Mouse (Mus musculus) neutrophil, adult 59 days (primary cell): Measurements from ENCODE around the gene Ppbp. TPM values are rescaled to one million over a fixed set of nuclear protein-coding genes. Genes with fewer than 3 reads are reported as not detected.

ENCODE experiments used
- total RNA-seq, 2 experiments: library from RNA; stranded (reverse); gene quantifications; 1 replicate in 1 of 2; 2 replicates in 1 of 2; pipeline ENCODE4 v1.2.4; 2023

The Ppbp gene
- 10 to 100 TPM in 1 of 2 experiments, 1 to 10 TPM in 1; 7.1 to 14.8 TPM for total RNA-seq

GRCm38 (mm10) chr5:90768218-90768617, at the start of gene Ppbp:
Ppbp (plus strand) TSS chr5:90768518.

GRCm38 (mm10) chr5:90759077-90760065, 8.9 kb upstream of the Ppbp start, which contains the start of gene Cxcl5:
Cxcl5 (plus strand) TSS chr5:90759360.

GRCm38 (mm10) chr5:90771880-90772653, 3.7 kb downstream of the Ppbp start, which contains the start of gene Pf4:
Pf4 (plus strand) TSS chr5:90772435.

GRCm38 (mm10) chr5:90785659-90786588, 17.6 kb downstream of the Ppbp start, which contains the start of gene Cxcl3:
Cxcl3 (plus strand) TSS chr5:90786103.

GRCm38 (mm10) chr5:90794195-90794625, 25.9 kb downstream of the Ppbp start, which contains the start of gene Cxcl15:
Cxcl15 (plus strand) TSS chr5:90794534.

Other genes starting within 250 kb of the Ppbp start
- not detected for gene Afm, start 249.6 kb upstream of the Ppbp start, total RNA-seq
- not detected for gene 5830473C10Rik, start 207.4 kb upstream of the Ppbp start, total RNA-seq
- gene Rassf6, start 127.9 kb upstream of the Ppbp start, total RNA-seq = under 1 TPM in 1 of 2 experiments, not detected in 1; 0.36 TPM
- not detected for gene Cxcl5, start 9.2 kb upstream of the Ppbp start, total RNA-seq
- gene Pf4, start 3.9 kb downstream of the Ppbp start, total RNA-seq = 10 to 100 TPM; 18.0 to 20.6 TPM
- gene Cxcl3, start 17.6 kb downstream of the Ppbp start, total RNA-seq = 1 to 10 TPM; 2.3 to 2.6 TPM
- gene Cxcl15, start 26.0 kb downstream of the Ppbp start, total RNA-seq = not detected
- gene Cxcl1, start 122.7 kb downstream of the Ppbp start, total RNA-seq = not detected
- 100 to 1,000 TPM; 405 to 433 TPM for gene Cxcl2, start 135.4 kb downstream of the Ppbp start, total RNA-seq
- gene Mthfd2l, start 162.6 kb downstream of the Ppbp start, total RNA-seq = 1 to 10 TPM; 2.5 to 3.9 TPM